Mouse (Mus musculus) Patski (cell line): ENCODE measurements around the gene Dmrtc2. TPM values are rescaled to one million over a fixed set of nuclear protein-coding genes. Genes with fewer than 3 reads are reported as not detected.
"Not testable (repeated sequence)": the region's sequence is repeated elsewhere in the genome, so short reads cannot be mapped to it uniquely, and the experiment has no call there.

Source experiments
- ATAC-seq: fragments of 100-300 bp; one replicate; pipeline ENCODE4 v1.8.0; 2021
- CTCF ChIA-PET: fragments of 350-600 bp; sonication (Branson Sonifier 250); formaldehyde crosslinking; loops from one replicate; lab custom pipeline; 2022; ENCODE audit warnings: inconsistent platforms; lab: Charles Lee
- POLR2A ChIA-PET: fragments of 350-600 bp; sonication (Branson Sonifier 250); formaldehyde crosslinking; loops from one replicate; lab custom pipeline; 2022; ENCODE audit warnings: antibody characterized with exemption, inconsistent platforms; lab: Charles Lee
- DNase-seq: peaks from one replicate; pipeline ENCODE4 v3.0.0-alpha.2; 2011; ENCODE audit warnings: low read depth, low spot score
- H3K27me3 ChIP-seq: fragments of 371-371 bp; one replicate; pipeline ENCODE4 v1.5.1; 2021
- CTCF ChIP-seq: fragments of 100-300 bp; IDR thresholded peaks from one replicate; pipeline ENCODE4 v1.5.1; 2021
- in situ Hi-C: fragments of 300-500 bp; cut with MboI; formaldehyde crosslinking; loops from 3 replicates; pipeline ENCODE4 v1.11.1; 2018; ENCODE audit warnings: low pct_unique_long_range_greater_than_20kb, mixed read lengths
- polyA plus RNA-seq: library from polyadenylated mRNA; unstranded; gene quantifications from one replicate; pipeline ENCODE4 v1.2.3, GENCODE M21; 2021

Dmrtc2 gene
- polyA plus RNA-seq = not detected

DNA sequence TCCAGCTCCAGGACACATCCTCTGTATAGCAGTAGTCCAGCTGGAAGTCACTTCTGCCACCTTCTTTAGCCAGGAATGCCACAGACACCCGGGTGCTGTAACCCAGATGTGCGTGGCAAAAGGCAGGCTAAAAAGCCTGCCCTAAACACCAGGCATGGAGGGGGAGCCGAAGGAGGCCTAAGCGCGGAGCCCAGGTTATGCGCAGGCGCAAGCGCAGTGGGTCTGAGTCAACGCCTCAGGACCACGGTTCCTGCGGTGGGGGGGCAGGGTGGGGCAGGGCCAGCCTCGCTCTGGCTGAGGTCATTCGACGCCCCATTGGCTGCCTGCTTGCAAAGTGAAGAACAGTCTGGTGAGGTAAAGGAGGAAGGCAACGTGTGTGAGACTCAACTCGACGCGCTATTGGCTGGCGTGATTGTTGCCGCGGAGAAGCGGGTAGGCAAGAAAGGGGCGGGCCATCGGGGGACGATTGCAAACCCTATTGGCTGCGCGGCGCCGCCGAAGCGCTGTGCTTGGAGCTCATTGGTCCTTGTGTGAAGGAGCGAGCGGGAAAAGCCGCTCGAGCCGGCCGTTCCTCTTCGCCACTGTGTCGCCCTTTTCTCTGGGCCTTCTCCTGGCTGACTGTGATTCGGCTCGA, at the start of gene Dmrtc2, which contains the start of gene Lypd4:
Dmrtc2 (plus strand) TSS at position 526 of the 634 bp plus-strand sequence.
Lypd4 (minus strand) TSS at position 410 of the 634 bp plus-strand sequence.
- CTCF ChIA-PET = no interaction called here
- in situ Hi-C loops = no loop called here
- ATAC-seq = no peak

GRCm38 (mm10) chr7:24824452-24824851, 45.4 kb upstream of the Dmrtc2 start:
- ChIA-PET POLR2A (interaction anchor here (0.6 kb wide), 1 partner anchor 79 kb away, joined by 3 read pairs; no protein-coding TSS in a partner anchor), CTCF (no interaction called here)
- ATAC-seq (no peak), DNase-seq (no peak)
- in situ Hi-C loops = no loop called here
- peaks cover 13% of the 10 kb centered on the region for H3K27me3 ChIP-seq
- no peak for TF ChIP-seq CTCF

More for the DNA sequence above, at the start of gene Dmrtc2, which contains the start of gene Lypd4:
- no peak for TF ChIP-seq CTCF
- H3K27me3 ChIP-seq = peaks cover 4% of the 10 kb centered on the region
- POLR2A ChIA-PET = interaction anchor here (1.0 to 1.9 kb wide), 2 partner anchors 9 to 18 kb away, joined by 3 to 6 read pairs; no protein-coding TSS in a partner anchor
- no peak for DNase-seq

DNA sequence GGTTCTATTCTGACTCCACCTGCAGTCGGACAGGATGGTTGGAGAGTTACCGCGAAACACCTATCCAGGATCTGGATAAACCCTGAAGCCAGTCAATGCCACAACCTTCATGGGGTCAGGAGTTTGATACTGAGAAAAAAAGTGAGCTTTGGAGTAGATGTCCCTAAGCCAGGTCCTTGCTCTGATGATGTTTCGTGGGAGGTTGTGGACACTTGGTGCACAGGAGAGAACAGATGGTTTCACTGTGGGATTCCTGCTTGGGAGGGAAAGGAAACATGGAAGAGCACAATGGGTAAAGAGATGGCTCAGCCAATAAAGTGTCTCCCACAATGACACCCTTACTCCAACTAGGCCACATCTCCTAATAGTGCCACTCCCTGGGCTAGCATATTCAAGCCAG, 42.7 kb upstream of the Dmrtc2 start:
- ChIA-PET POLR2A (no interaction called here), CTCF (interaction anchor here (1.1 kb wide), 1 partner anchor 9 kb away, joined by 4 read pairs; no protein-coding TSS in a partner anchor)
- TF ChIP-seq CTCF = no peak
- H3K27me3 ChIP-seq = peaks cover 23% of the 10 kb centered on the region
- in situ Hi-C loops = no loop called here
- ATAC-seq = no peak
- no peak for DNase-seq

GRCm38 (mm10) chr7:24838732-24839409, 31.0 kb upstream of the Dmrtc2 start:
- DNase-seq, POLR2A ChIA-PET, H3K27me3 ChIP-seq, CTCF ChIA-PET, ATAC-seq, in situ Hi-C loops: not testable (repeated sequence)

DNA sequence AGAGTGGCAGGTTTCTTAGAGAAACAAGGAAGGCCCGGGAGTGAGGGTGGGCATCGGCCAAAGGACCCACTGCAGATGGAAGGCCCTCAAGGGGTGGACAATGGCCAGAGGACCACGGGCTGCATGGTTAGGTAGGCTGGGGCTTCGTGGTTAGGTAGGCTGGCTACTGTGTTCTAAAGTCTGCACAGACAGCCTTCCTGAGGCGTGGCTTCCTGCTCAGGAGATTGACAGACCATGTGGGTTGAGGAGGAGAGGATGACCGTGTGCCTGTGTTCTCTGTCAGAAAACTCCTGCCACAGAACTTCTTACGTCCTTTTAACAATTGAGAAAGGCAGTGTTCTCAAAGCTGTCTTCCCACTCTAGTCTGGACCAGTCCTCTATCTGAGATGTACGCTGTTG, 30.4 kb upstream of the Dmrtc2 start:
- DNase-seq (no peak), ATAC-seq (no peak)
- no peak for TF ChIP-seq CTCF
- peaks cover 6% of the 10 kb centered on the region for H3K27me3 ChIP-seq
- ChIA-PET POLR2A (no interaction called here), CTCF (no interaction called here)
- in situ Hi-C loops = no loop called here

DNA sequence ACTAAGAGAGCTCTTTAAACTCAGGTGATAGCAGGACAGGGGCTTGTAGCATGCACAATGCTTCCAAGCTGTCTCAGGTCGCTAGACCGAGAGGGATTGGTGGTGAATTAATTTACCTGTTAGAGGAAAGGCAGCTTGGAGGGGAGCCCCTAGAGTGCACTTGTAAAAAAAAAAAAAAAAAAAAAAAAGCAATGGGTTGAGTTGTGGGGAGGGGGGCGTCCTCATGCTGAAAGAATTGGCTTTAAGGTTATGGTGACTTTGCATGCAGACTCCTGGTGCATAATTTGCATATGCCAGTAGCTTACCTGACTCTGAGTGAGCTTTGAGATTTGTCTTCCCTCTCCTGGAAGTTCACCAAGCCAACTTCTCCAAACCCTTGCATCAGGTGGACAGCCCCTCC, 29.5 kb upstream of the Dmrtc2 start:
- ATAC-seq = no peak
- peaks cover 6% of the 10 kb centered on the region for H3K27me3 ChIP-seq
- no peak for TF ChIP-seq CTCF
- no peak for DNase-seq
- CTCF ChIA-PET = no interaction called here
- in situ Hi-C loops = no loop called here
- POLR2A ChIA-PET = interaction anchor here (0.7 kb wide), 1 partner anchor 268 kb away, joined by 4 read pairs; no protein-coding TSS in a partner anchor

- peak; percentile 59 for ATAC-seq
- peaks cover 6% of the 10 kb centered on the region for H3K27me3 ChIP-seq
- ChIA-PET POLR2A (no interaction called here), CTCF (no interaction called here)
- TF ChIP-seq CTCF = no peak
- peak; percentile 33 for DNase-seq
- in situ Hi-C loops = no loop called here
Measured at GRCm38 (mm10) chr7:24841009-24841408, 28.8 kb upstream of the Dmrtc2 start.

DNA sequence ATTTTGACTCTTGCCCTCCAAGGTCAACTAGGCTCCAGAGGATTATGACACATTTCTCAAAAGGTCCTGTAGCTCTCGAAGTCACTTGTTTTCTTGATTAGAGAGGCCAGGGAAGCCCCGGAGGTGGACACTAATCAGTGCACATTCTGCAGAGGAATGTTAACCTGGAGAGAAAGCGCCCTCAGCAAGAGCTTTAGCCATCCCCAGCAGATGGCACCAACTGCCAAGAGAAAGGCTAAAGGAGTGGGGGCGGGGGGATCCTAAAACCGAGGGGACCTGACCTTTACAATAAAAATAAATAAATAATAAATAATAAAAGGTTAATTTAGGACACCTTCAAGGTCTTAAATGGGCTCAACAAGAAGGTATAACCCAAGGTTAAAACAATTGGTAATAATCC, 25.7 kb upstream of the Dmrtc2 start:
- peak; percentile 41 for TF ChIP-seq CTCF
- POLR2A ChIA-PET = interaction anchor here (0.9 kb wide), 1 partner anchor 60 kb away, joined by 3 read pairs; no protein-coding TSS in a partner anchor
- H3K27me3 ChIP-seq = peaks cover 6% of the 10 kb centered on the region
- in situ Hi-C loops = no loop called here
- CTCF ChIA-PET = interaction anchor here (0.8 to 2.0 kb wide), 6 partner anchors 26 to 106 kb away, joined by 3 to 9 read pairs (median 4); no protein-coding TSS in a partner anchor
- ATAC-seq (no peak), DNase-seq (no peak)

DNA sequence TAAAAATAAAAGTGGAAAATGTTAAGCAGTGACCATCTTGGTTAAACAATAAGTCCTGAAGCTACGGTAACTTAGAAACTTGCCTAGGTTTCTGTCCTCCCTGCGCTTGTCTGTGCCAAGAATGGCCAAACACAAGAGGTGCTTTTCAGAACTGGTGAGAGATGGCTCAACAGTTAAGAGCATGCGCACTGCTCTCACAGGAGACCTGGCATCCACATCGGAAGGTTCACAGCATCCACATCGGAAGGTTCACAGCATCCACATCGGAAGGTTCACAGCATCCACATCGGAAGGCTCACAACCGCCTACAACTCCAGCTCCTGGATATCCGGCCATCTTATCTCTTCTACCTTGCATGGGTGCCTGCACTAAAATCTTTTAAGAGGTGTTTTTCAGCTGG, 24.7 kb upstream of the Dmrtc2 start:
- POLR2A ChIA-PET = no interaction called here
- DNase-seq = no peak
- in situ Hi-C loops = no loop called here
- CTCF ChIA-PET = no interaction called here
- no peak for ATAC-seq
- no peak for TF ChIP-seq CTCF
- H3K27me3 ChIP-seq = peaks cover 6% of the 10 kb centered on the region

DNA sequence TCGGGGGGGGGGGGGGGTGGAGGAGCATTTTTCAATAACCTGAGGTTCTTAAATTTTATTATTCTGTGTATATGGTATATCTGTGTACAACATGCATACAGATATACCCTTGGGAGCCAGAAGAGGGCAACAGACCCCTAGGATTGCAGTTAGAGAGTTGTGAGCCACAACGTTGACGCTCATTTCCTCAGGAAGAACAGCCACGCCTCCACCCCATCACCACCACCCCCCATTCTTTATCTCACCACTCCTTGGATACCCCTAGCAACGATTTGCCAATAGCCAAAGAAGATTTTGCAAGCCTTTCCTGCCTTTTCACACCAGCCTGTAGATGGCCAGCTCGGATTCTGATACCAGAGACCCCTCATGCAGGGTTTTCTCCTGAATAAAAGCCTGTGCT, 24.1 kb upstream of the Dmrtc2 start:
- POLR2A ChIA-PET = no interaction called here
- in situ Hi-C loops = no loop called here
- DNase-seq (no peak), ATAC-seq (no peak)
- peak; percentile 18 for TF ChIP-seq CTCF
- CTCF ChIA-PET = no interaction called here
- peaks cover 6% of the 10 kb centered on the region for H3K27me3 ChIP-seq

GRCm38 (mm10) chr7:24846576-24846975, 23.3 kb upstream of the Dmrtc2 start:
- CTCF ChIA-PET = interaction anchor here (1.0 kb wide), 1 partner anchor 35 kb away, joined by 3 read pairs; no protein-coding TSS in a partner anchor
- POLR2A ChIA-PET, ATAC-seq, in situ Hi-C loops, DNase-seq, H3K27me3 ChIP-seq: not testable (repeated sequence)
